Mouse (Mus musculus): Measurements from ENCODE around the gene Plin4. TPM values are rescaled to one million over a fixed set of nuclear protein-coding genes. Genes with fewer than 3 reads are reported as not detected.

Plin4 gene
- total RNA-seq (2023), result under 1 TPM; 0.28 to 0.49 TPM

DNA sequence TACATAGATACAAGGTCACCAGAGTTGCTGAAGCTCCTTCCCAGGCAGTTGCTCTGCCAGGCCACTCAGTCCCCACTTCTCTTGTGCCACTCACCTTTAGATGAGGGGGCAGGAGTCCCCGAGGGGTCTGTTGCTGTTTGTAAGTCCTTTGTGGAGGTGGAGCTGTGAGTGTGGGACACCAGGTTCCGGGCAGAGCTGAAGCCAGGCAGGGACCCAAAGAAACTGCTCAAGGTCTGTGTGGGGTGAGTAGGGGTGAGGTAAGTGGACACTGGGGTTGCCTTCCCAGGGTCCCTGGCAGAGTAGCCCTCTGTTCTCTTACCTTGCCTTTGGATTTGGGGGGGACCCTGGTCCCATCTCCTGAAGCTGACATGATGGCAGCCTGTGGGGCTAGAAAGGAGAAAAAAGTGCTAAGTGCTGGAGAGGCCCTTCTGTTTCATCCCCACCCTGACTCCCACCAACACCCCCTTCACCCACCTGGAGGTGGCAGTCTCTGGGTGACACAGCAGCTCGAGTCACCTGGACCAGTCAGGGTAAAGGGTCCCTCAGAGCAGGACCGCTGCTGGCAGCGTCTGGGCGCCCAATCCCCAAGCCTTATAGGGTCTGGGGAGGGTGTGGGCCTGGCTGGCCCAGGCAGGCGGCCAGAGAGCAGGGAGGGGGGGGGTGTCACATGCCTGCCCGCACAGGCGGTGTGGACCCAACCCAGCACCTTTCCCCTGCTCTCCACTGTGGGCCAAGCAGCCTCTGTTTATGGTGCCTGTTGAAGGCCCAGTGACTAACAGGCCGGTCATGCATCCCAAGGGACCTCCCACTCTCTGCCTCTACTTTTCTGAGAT is at the start of gene Plin4:
Plin4 (minus strand) TSS at position 585 of the 833 bp plus-strand sequence.

GRCm38 (mm10) chr17:56139858-56140595 is 30.4 kb upstream of the Plin4 start, which contains the start of gene Sema6b:
Gene Sema6b, minus strand, starts transcription at chr17:56140343.

DNA sequence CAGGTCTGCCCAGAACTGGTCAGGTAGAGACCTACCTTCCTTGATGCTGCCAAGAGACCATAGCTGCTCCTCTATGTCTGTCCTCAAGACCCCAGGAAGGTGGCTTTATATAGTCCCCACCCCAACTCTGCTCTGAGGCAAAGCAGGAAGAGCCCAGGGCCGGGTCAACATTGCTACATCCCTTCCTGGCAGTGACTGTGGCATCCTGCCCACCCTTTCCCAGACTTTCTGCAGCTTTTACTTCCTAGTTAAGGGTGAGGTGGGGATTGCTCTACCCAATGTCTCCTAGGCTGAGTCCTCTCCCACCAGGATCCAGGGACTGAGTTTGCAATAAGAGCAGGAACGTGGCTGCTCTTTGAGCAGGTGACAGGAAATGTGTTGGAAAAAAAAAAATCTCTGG is 12.2 kb upstream of the Plin4 start, which contains the start of gene Lrg1:
Lrg1 (minus strand) TSS at position 176 of the 400 bp plus-strand sequence.

GRCm38 (mm10) chr17:56117251-56117710 is 7.7 kb upstream of the Plin4 start, which contains the start of gene Plin5:
Gene Plin5, minus strand, starts transcription at chr17:56117596.

GRCm38 (mm10) chr17:56078880-56079795 is 30.5 kb downstream of the Plin4 start, which contains the start of gene Hdgfl2:
Gene Hdgfl2, plus strand, starts transcription at chr17:56079634.

DNA sequence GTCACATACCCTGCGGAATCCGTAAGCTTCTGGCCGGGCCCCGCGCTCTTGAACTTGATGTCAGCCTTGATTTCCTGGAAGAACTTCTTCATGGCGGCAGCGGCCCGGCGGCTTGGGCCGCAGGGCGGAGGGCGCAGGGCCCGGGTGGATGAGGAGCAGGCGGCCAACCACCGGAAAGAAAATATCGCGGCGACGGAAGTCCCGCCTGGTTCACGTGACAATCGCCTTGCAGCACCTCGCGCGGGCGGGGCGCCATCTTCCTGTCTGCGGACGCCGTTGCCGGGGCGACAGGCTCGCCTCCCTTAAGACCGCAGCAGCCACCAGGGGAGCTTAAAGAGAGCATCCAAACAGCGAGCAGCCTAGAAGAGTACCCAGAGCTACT is 34.8 kb downstream of the Plin4 start, which contains the start of gene Ubxn6:
Ubxn6 (minus strand) TSS at position 202 of the 382 bp plus-strand sequence.

Other genes with a start within 250 kb of the Plin4 start
- 1 to 10 TPM; 2.2 to 3.1 TPM for gene Zfp119a, start 230.9 kb downstream of the Plin4 start, total RNA-seq (2023)
- 1 to 10 TPM; 5.9 to 8.4 TPM for gene Zfp959, start 217.7 kb downstream of the Plin4 start, total RNA-seq (2023)
- 1 to 10 TPM; 3.8 to 4.2 TPM for gene Zfp119b, start 160.3 kb downstream of the Plin4 start, total RNA-seq (2023)
- 100 to 1,000 TPM; 139 to 149 TPM for gene Ebi3, start 157.2 kb downstream of the Plin4 start, total RNA-seq (2023)
- gene Yju2, start 150.7 kb downstream of the Plin4 start, total RNA-seq (2023), result 10 to 100 TPM; 21.2 to 21.7 TPM
- gene Shd, start 139.3 kb downstream of the Plin4 start, total RNA-seq (2023), result 1 to 10 TPM in 1 of 2 experiments, under 1 TPM in 1; 0.94 to 1.2 TPM
- gene Fsd1, start 123.3 kb downstream of the Plin4 start, total RNA-seq (2023), result not detected
- gene Stap2, start 104.2 kb downstream of the Plin4 start, total RNA-seq (2023), result 1 to 10 TPM; 1.2 to 1.4 TPM
- 10 to 100 TPM; 33.3 to 34.0 TPM for gene Mpnd, start 104.1 kb downstream of the Plin4 start, total RNA-seq (2023)
- gene Sh3gl1, start 73.2 kb downstream of the Plin4 start, total RNA-seq (2023), result 10 to 100 TPM; 56.9 to 59.5 TPM
- 10 to 100 TPM; 20.0 to 29.1 TPM for gene Chaf1a, start 69.4 kb downstream of the Plin4 start, total RNA-seq (2023)
- gene Ubxn6, start 34.8 kb downstream of the Plin4 start, total RNA-seq (2023), result 10 to 100 TPM; 24.1 to 29.2 TPM
- 10 to 100 TPM; 49.3 to 54.5 TPM for gene Hdgfl2, start 30.2 kb downstream of the Plin4 start, total RNA-seq (2023)
- 1 to 10 TPM in 1 of 2 experiments, under 1 TPM in 1; 0.94 to 1.9 TPM for gene Plin5, start 7.8 kb upstream of the Plin4 start, total RNA-seq (2023)
- gene Lrg1, start 12.2 kb upstream of the Plin4 start, total RNA-seq (2023), result 100 to 1,000 TPM; 184 to 229 TPM
- gene Sema6b, start 30.5 kb upstream of the Plin4 start, total RNA-seq (2023), result 1 to 10 TPM; 5.7 to 5.8 TPM
- gene Tnfaip8l1, start 52.7 kb upstream of the Plin4 start, total RNA-seq (2023), result 1 to 10 TPM; 2.2 to 2.3 TPM
- 10 to 100 TPM; 30.2 to 32.1 TPM for gene Mydgf, start 74.1 kb upstream of the Plin4 start, total RNA-seq (2023)
- gene Dpp9, start 109.1 kb upstream of the Plin4 start, total RNA-seq (2023), result 10 to 100 TPM; 34.8 to 38.4 TPM
- 10 to 100 TPM; 13.9 to 14.6 TPM for gene Fem1a, start 147.0 kb upstream of the Plin4 start, total RNA-seq (2023)
- gene Ticam1, start 167.0 kb upstream of the Plin4 start, total RNA-seq (2023), result 10 to 100 TPM; 12.9 to 13.2 TPM
- gene Plin3, start 183.1 kb upstream of the Plin4 start, total RNA-seq (2023), result 10 to 100 TPM; 44.9 to 47.3 TPM
- gene Arrdc5, start 190.5 kb upstream of the Plin4 start, total RNA-seq (2023), result not detected
- gene Uhrf1, start 193.5 kb upstream of the Plin4 start, total RNA-seq (2023), result 100 to 1,000 TPM in 1 of 2 experiments, 10 to 100 TPM in 1; 87.5 to 111 TPM
- 10 to 100 TPM; 19.0 to 22.6 TPM for gene Kdm4b, start 216.3 kb upstream of the Plin4 start, total RNA-seq (2023)